Mouse (Mus musculus) limb, embryonic 14.5 days (tissue): ENCODE measurements at regions not wholly inside any gene's neighbourhood (a gene's known extent, or its start where the extent isn't known, plus 50 kb on each side); places are given as distances from the start of the nearest gene placed in this dataset.

Source experiments
- ATAC-seq: fragments of 200-750 bp; cut with Nextera tagmentation; 2 replicates; pipeline ENCODE4 v1.8.0; 2017; ENCODE audit warnings: low read depth, moderate number of reproducible peaks, moderate TSS enrichment; ENCODE audit not compliant: low FRiP score
- DNase-seq: peaks from one replicate; pipeline ENCODE4 v3.0.0-alpha.2; 2015; ENCODE audit warnings: low spot score
- H3K27ac ChIP-seq: fragments of 300-500 bp; sonication (generic); replicated peaks from 2 replicates; pipeline ENCODE4 v1.5.1; 2014; ENCODE audit warnings: low read depth, mild to moderate bottlenecking, low read length, moderate library complexity, mixed read lengths
- H3K27me3 ChIP-seq: fragments of 300-500 bp; sonication (generic); 2 replicates; pipeline ENCODE4 v1.6.1; 2014; ENCODE audit warnings: low read length, mixed read lengths; ENCODE audit not compliant: control insufficient read depth, insufficient read depth
- H3K36me3 ChIP-seq: fragments of 300-500 bp; sonication (generic); 2 replicates; pipeline ENCODE4 v1.6.1; 2014; ENCODE audit warnings: mild to moderate bottlenecking, low read length, moderate library complexity, mixed read lengths; ENCODE audit not compliant: control insufficient read depth, insufficient read depth
- H3K4me1 ChIP-seq: fragments of 300-500 bp; sonication (generic); 2 replicates; pipeline ENCODE4 v1.6.1; 2014; ENCODE audit warnings: antibody characterized with exemption, low read length, mixed read lengths; ENCODE audit not compliant: control insufficient read depth, insufficient read depth
- H3K4me2 ChIP-seq: fragments of 300-500 bp; sonication (generic); replicated peaks from 2 replicates; pipeline ENCODE4 v1.6.1; 2014; ENCODE audit warnings: low read depth, mild to moderate bottlenecking, low read length, moderate library complexity; ENCODE audit not compliant: severe bottlenecking
- H3K4me3 ChIP-seq: fragments of 300-500 bp; sonication (generic); replicated peaks from 2 replicates; pipeline ENCODE4 v1.5.1; 2014; ENCODE audit warnings: low read length
- H3K9ac ChIP-seq: fragments of 300-500 bp; sonication (generic); 2 replicates; pipeline ENCODE4 v1.6.1; 2014; ENCODE audit warnings: mild to moderate bottlenecking, low read depth, low read length, moderate library complexity; ENCODE audit not compliant: severe bottlenecking
- H3K9me3 ChIP-seq: fragments of 300-500 bp; sonication (generic); 2 replicates; pipeline ENCODE4 v1.6.1; 2016; ENCODE audit warnings: low read length; ENCODE audit not compliant: control insufficient read depth
- POLR2A ChIP-seq: fragments of 200-500 bp; IDR thresholded peaks from 2 replicates; pipeline ENCODE4 v1.8.0; 2012; ENCODE audit warnings: inconsistent platforms, mild to moderate bottlenecking, moderate library complexity, borderline replicate concordance; ENCODE audit not compliant: insufficient read depth, insufficient read length; ENCODE audit errors: extremely low read depth
- WGBS: fragments of 180-500 bp; shearing (Covaris S2); extraction: QIAGEN DNeasy Blood & Tissue Kit; methylation state at CpG from one replicate; pipeline ENCODE4 v1.1.7; 2014; 5-methylcytosine and 5-hydroxymethylcytosine counted together

DNA sequence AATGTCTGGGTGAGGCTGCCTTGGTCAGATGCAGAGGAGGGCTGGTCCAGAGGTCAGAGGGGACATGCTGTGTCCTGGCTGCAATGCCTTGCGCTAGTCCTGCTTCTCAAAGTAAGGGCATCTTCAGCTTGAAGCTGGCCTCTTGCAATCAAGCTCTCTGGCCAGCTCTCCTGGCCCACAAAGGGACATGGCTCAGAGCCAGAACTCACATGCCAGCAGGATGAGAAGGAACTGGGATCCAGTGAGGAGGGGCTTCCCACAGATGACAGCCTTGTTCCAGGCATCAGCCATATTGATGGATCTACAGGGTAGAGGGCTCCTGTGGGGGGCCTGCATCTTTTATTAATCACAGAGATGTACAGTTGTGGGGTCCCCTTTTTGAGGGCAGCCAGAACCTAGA, 445.1 kb upstream of the Mgmt start:
- Histone ChIP-seq H3K9me3 (no peaks in the 10 kb centered on the region), H3K4me2 (no peak overlapping the region), H3K27ac (no peak overlapping the region), H3K9ac (no peak overlapping the region), H3K4me1 (peaks cover 7% of the 10 kb centered on the region; the same call in 1 of the 2 replicates), H3K4me3 (no peak overlapping the region), H3K27me3 (no peaks in the 10 kb centered on the region), H3K36me3 (no peaks in the 10 kb centered on the region)
- DNase-seq (no peak), ATAC-seq (no peak)
- no peak for TF ChIP-seq POLR2A
- 94% methylated on average over 1 of the region's 1 CpGs for WGBS

DNA sequence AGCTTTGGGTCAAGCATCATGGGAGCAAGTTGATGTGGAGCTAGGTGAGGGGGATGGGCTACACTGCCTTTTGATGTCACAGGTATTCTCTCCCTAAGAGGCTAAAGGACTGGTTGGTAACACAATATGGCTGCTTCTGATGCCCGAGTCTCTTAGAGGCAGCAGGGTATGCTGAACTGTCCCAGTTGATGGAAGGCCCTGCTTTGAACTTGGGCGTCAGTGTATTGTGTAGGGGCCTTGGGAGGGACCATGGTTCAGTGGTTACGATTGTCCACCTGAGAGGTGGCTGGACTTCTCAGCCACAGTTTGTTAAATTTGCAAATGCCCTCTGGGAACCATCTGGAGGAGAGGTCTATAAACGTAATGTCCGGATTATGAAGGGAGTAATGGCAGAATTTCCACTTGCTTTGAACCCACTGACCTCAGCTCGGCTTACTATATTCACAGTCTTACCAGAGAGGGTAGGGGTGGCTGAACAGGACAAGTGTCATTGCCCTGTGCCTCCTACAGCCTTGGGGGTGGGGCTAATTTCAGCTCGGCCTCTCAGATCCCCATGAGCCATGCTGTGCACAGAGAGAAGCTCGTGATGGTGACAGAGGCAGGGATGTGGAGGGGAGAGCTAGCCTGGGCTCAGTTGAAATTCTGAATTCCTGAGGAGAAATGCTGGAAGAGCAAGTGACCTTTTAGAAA, 442.6 kb upstream of the Mgmt start:
- Histone ChIP-seq H3K36me3 (no peaks in the 10 kb centered on the region), H3K9me3 (no peaks in the 10 kb centered on the region), H3K4me1 (peaks cover 7% of the 10 kb centered on the region; the same call in 1 of the 2 replicates), H3K4me3 (no peak overlapping the region), H3K9ac (no peak overlapping the region), H3K27me3 (no peaks in the 10 kb centered on the region), H3K27ac (no peak overlapping the region), H3K4me2 (no peak overlapping the region)
- 50% methylated on average over 8 of the region's 8 CpGs for WGBS
- TF ChIP-seq POLR2A = no peak
- DNase-seq (no peak), ATAC-seq (no peak)

GRCm38 (mm10) chr7:136452561-136452960, 441.9 kb upstream of the Mgmt start:
- DNase-seq = no peak
- Histone ChIP-seq H3K27me3 (no peaks in the 10 kb centered on the region), H3K27ac (no peak overlapping the region), H3K36me3 (no peaks in the 10 kb centered on the region), H3K9ac (no peak overlapping the region), H3K9me3 (no peaks in the 10 kb centered on the region), H3K4me1 (peaks cover 7% of the 10 kb centered on the region; the same call in 1 of the 2 replicates), H3K4me3 (no peak overlapping the region), H3K4me2 (no peak overlapping the region)
- no peak for TF ChIP-seq POLR2A
- no peak for ATAC-seq
- WGBS = 66% methylated on average over 5 of the region's 5 CpGs

DNA sequence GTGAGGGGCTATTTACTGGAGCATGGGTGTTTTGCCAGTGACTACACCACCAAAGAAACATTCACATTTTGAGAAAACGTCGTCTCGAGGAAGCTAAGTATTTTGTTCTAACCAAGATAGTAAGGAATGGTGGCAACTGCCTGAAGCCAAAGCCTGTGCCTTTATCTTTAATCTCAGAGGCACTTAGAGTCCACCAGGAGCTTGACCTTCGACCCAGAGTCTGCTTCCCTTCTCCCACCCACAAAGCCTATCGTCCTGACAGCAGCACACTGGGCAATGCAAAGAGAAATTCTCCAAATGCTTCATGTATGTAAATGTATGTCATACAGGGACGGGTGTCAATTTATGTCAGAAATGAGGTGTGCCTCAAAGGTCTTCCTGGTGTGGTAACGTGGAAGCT, 437.2 kb upstream of the Mgmt start:
- H3K4me1 ChIP-seq = peaks cover 8% of the 10 kb centered on the region; the same call in 1 of the 2 replicates
- 48% methylated on average over 7 of the region's 7 CpGs for WGBS

GRCm38 (mm10) chr7:136457867-136458448, 436.5 kb upstream of the Mgmt start:
- Histone ChIP-seq H3K4me3 (no peak overlapping the region), H3K4me1 (0 out of 2 replicates have a peak, but pooled peaks cover 4% of the 10 kb centered on the region), H3K27me3 (no peaks in the 10 kb centered on the region), H3K9me3 (no peaks in the 10 kb centered on the region), H3K4me2 (no peak overlapping the region), H3K27ac (no peak overlapping the region), H3K9ac (no peak overlapping the region), H3K36me3 (no peaks in the 10 kb centered on the region)
- 58% methylated on average over 10 of the region's 10 CpGs for WGBS
- no peak for TF ChIP-seq POLR2A
- no peak for ATAC-seq
- DNase-seq = no peak

More for the DNA sequence above, 437.2 kb upstream of the Mgmt start:
- no peaks in the 10 kb centered on the region for H3K36me3 ChIP-seq
- no peak overlapping the region for H3K4me3 ChIP-seq
- no peak for TF ChIP-seq POLR2A
- H3K9ac ChIP-seq = no peak overlapping the region
- H3K27me3 ChIP-seq = no peaks in the 10 kb centered on the region
- ATAC-seq (no peak), DNase-seq (no peak)
- no peak overlapping the region for H3K4me2 ChIP-seq
- no peaks in the 10 kb centered on the region for H3K9me3 ChIP-seq
- no peak overlapping the region for H3K27ac ChIP-seq
